Mouse (Mus musculus) testis, adult 2 months (tissue): ENCODE results near the gene Grik5. TPM values are rescaled to one million over a fixed set of nuclear protein-coding genes. Genes with fewer than 3 reads are reported as not detected.
A peak's percentile ranks its signal among the peaks of the same experiment; 100 is the strongest.

Source experiments
- H3K27ac ChIP-seq: fragments of 200-500 bp; 2 replicates; pipeline ENCODE4 v1.5.1; 2012; ENCODE audit warnings: low read depth, low read length; ENCODE audit not compliant: control insufficient read depth, insufficient read depth
- H3K27me3 ChIP-seq: fragments of 200-500 bp; 2 replicates; pipeline ENCODE4 v1.6.1; 2012; ENCODE audit warnings: mild to moderate bottlenecking, low read length, moderate library complexity; ENCODE audit not compliant: control insufficient read depth, insufficient read depth
- H3K36me3 ChIP-seq: fragments of 200-500 bp; 2 replicates; pipeline ENCODE4 v1.6.1; 2012; ENCODE audit warnings: mild to moderate bottlenecking, low read length; ENCODE audit not compliant: control insufficient read depth, insufficient read depth
- H3K4me1 ChIP-seq: fragments of 200-500 bp; 2 replicates; pipeline ENCODE4 v1.6.1; 2012; ENCODE audit warnings: low read length; ENCODE audit not compliant: control insufficient read depth, insufficient read depth
- H3K4me3 ChIP-seq: fragments of 200-500 bp; 2 replicates; pipeline ENCODE4 v1.5.1; 2012; ENCODE audit warnings: low read depth, mild to moderate bottlenecking, low read length, moderate library complexity, mixed read lengths; ENCODE audit not compliant: control insufficient read depth
- CTCF ChIP-seq: fragments of 200-500 bp; IDR thresholded peaks from 2 replicates; pipeline ENCODE4 v1.5.1; 2012; ENCODE audit warnings: low read depth, mild to moderate bottlenecking, inconsistent platforms, low read length, moderate library complexity; ENCODE audit not compliant: control insufficient read depth, insufficient read depth, insufficient replicate concordance
- POLR2A ChIP-seq: fragments of 200-500 bp; IDR thresholded peaks from 2 replicates; pipeline ENCODE4 v1.6.1; 2012; ENCODE audit warnings: low read depth, mild to moderate bottlenecking, inconsistent platforms, low read length, moderate library complexity; ENCODE audit not compliant: control insufficient read depth
- polyA plus RNA-seq: library from polyadenylated mRNA; depleted of rRNA; stranded (reverse); fragments of >200 nt; gene quantifications from 2 replicates; pipeline ENCODE4 v1.2.3, GENCODE M21; 2012

Grik5 gene
- polyA plus RNA-seq, 1 experiment: 83.7 TPM

DNA sequence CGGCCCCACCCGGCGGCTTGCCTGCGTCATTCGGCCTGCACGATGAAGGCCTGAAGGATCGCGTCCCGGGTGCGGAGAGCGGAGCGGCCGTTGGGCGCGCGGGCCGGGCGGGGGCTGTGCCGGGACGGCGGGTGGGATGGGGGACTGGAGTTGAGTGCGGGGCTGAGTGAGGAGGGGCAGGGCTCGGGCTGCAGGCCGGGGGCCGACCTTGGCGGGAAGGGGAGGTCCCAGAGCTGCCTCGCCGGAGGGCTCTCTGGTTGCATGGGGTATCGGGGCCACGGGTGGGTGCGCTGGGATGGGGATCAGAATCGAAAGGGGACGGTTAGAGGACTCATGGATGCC lies 5.2 kb upstream of the Grik5 start:
- H3K27ac ChIP-seq: peak overlapping the region; percentile 92
- TF ChIP-seq POLR2A: 0 out of 2 replicates have a peak, but pooled peaks have one; percentile 29
- no peak for TF ChIP-seq CTCF
- H3K4me1 ChIP-seq: peaks cover 18% of the 10 kb centered on the region
- peaks cover 1% of the 10 kb centered on the region for H3K36me3 ChIP-seq
- H3K27me3 ChIP-seq: no peaks in the 10 kb centered on the region
- peak overlapping the region; percentile 94 for H3K4me3 ChIP-seq

DNA sequence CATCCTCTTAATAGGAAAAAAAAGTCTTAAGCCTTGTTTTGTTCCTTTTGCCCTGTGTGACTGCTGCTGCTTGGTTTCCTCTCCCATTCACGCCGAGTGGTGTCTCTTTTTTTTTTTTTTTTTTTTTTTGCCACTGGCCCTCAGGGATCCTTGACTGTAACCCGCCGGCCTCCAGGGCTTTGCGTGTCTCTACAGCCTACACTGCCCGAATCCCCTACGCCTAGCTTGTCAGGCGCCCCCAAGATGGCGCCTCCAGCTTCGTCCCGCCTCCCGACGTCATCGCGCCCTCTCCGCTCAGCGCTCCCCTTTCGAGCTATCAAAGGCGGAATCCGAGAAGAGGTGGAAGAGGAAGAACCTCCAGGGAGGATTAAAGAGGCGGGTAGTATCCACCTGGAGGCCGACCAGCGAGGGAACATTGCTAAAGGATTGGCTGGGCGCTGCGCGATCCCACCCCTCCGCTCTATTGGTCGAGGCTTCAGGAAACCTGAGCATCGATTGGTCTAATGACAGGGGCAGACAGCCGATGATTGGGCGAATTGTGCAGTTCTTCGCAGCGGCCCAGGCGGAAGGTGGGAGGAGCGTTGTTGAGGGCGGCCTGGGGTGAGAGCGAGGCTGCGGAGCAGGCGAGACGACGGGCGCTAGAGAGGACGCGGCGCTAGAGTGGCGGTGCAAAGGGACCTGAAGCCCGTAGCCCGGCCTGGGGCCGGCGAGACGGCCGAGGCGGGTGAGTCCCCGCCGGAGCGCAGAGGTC lies 4.7 kb upstream of the Grik5 start:
- peak overlapping the region; percentile 92 for H3K27ac ChIP-seq
- H3K4me1 ChIP-seq: peaks cover 21% of the 10 kb centered on the region
- H3K4me3 ChIP-seq: peak overlapping the region; percentile 94
- TF ChIP-seq POLR2A (peak; percentile 76), CTCF (no peak)
- no peaks in the 10 kb centered on the region for H3K27me3 ChIP-seq
- no peaks in the 10 kb centered on the region; the same call in none of the 2 replicates for H3K36me3 ChIP-seq

DNA sequence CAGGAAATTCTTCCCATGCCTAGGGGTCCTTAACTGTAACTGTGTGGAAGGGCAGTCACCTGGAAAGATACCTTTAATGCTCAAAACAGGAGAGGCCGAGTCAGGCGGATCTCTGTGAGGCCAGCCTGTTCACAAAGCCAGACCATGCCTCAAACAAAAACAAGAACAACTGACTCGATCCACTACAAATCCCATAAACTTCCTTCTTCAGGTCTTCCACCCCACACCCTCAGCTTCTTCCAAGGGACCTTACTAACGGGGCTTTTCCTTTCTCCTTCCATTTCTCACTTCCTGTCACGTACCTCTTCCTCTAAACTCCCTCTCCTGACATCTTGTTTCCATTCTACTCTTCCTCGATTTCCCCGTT lies 4.1 kb upstream of the Grik5 start:
- TF ChIP-seq CTCF (no peak), POLR2A (no peak)
- Histone ChIP-seq H3K36me3 (no peaks in the 10 kb centered on the region; the same call in 1 of the 2 replicates), H3K4me3 (peak overlapping the region; percentile 94), H3K4me1 (peaks cover 24% of the 10 kb centered on the region), H3K27me3 (no peaks in the 10 kb centered on the region), H3K27ac (peak overlapping the region; percentile 87)

DNA sequence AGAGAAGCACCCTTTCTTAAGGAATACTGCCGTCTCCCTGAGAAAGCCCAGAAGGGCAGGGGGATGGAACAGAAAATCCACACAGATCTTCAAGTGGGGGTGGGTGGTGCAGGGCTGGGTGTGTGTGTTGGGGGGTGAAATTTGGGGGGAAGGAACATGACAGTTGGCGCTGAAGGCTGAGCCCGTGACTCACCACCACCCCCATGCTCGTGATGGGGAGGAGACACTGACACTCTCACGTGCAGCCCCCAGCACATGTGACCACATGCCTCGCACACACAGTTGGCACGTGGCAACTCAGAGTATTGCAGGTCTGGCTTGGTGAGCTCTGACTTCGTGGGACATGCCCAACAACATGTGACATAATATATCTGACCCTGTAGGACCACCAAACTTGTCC lies 1.8 kb upstream of the Grik5 start:
- 0 out of 2 replicates have a peak, but pooled peaks cover 1% of the 10 kb centered on the region for H3K36me3 ChIP-seq
- H3K27ac ChIP-seq: no peak overlapping the region
- peaks cover 24% of the 10 kb centered on the region for H3K4me1 ChIP-seq
- TF ChIP-seq CTCF (no peak), POLR2A (peak; percentile 11; the same call in 1 of the 2 replicates)
- no peaks in the 10 kb centered on the region for H3K27me3 ChIP-seq
- H3K4me3 ChIP-seq: peak overlapping the region; percentile 55

DNA sequence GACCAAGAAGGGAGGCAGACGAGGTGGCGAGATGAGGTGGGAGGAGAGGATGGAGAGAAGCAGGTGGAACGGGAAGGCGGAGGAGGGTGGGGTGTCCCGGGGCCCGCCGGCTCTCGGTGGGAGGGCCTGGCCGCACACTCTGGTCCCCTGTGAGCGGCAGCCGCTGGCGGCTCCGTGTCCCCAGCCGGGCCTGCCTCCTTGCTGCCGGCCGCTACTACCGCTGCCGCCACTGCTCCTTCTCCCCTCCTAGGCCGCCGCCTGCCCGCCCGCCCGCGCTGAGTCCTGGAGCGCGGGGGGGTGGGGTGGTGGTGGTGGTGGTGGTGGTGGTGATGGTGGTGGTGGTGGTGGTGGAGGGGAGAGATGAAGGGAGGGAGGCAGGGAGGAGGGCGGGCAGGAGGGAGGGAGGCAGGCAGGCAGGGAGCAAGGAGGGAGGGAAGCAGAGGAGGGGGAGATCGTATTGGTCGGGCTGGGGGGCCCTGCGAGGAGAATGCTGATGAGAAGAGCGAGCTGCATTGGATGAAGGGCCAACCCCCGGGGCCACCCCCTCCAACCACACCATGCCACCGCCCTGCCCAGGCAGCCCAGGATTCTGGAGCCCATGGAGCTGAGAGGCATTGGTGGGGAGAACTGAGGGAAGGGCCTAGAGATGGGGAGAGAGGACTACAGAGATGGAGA lies 707 bp upstream of the Grik5 start:
- H3K27me3 ChIP-seq: no peaks in the 10 kb centered on the region
- peak overlapping the region; percentile 83 for H3K4me3 ChIP-seq
- H3K36me3 ChIP-seq: peaks cover 3% of the 10 kb centered on the region; the same call in 1 of the 2 replicates
- TF ChIP-seq CTCF: no peak
- no peak for TF ChIP-seq POLR2A
- peaks cover 24% of the 10 kb centered on the region for H3K4me1 ChIP-seq
- no peak overlapping the region for H3K27ac ChIP-seq

DNA sequence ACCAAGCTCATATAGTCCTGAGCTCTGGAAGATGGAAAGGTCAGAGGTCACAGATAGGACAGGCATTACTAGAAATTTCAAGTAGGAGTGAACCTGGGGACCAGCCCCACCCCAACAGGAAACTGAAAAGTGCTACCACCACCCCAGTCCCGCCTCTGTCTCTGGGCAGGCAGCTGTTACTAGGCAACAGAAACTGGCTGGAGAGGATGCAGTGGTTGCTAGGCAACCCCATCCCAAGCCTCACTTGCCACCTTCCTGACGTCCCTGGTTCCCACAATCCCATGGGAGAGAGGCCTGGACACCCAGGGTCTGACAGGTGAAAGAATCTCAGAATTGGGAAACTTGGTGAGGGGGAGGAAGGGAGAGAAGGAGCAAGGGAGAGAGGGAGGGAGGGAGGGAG lies 3.4 kb downstream of the Grik5 start:
- Histone ChIP-seq H3K4me1 (peaks cover 17% of the 10 kb centered on the region), H3K4me3 (peak overlapping the region; percentile 7), H3K27ac (no peak overlapping the region), H3K27me3 (no peaks in the 10 kb centered on the region), H3K36me3 (peaks cover 3% of the 10 kb centered on the region; the same call in 1 of the 2 replicates)
- no peak for TF ChIP-seq POLR2A
- no peak for TF ChIP-seq CTCF

DNA sequence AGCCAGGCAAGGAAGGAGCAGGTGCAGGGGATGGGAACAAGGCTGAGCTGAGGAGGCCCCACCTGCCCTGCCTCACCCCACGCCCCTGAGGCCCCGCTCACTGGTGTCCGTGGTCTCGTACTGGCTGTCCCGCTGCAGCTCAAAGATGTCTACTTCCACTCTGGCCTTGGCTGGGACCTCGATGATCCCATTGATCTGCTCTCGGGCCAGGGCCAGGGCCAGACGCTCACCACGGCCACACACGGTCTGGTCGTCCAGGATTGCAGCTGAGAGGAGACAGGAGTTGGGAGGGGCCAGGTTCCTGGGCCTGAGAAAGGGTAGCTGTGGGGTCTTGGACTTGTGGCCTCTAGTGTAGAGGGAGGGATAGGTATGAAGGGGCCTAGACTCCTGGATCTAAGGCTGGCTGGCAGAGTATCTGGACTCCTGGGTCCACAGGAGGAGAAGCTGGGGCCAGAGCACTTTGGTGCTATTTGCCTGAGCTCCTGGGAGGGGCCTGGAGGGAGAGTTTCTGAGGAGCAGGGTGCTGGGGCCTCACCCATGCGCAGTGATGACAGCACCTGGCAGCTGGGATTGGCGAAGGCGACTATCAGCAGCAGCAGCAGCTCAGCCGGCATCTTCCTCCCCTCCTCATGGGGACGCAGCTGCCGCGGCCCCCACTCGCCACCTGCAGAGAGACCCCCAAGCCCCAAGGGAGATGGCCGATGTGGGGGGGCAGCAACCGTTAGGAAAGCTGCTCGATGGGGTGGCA lies 4.1 kb downstream of the Grik5 start:
- no peaks in the 10 kb centered on the region for H3K27me3 ChIP-seq
- no peak for TF ChIP-seq POLR2A
- no peak for TF ChIP-seq CTCF
- peak overlapping the region; percentile 7 for H3K4me3 ChIP-seq
- no peak overlapping the region for H3K27ac ChIP-seq
- peaks cover 3% of the 10 kb centered on the region; the same call in 1 of the 2 replicates for H3K36me3 ChIP-seq
- H3K4me1 ChIP-seq: peaks cover 11% of the 10 kb centered on the region
